Mouse (Mus musculus) ovary, postnatal 36 days (tissue): Measurements from ENCODE around the gene Mup10.
"Not testable (repeated sequence)": the region's sequence is repeated elsewhere in the genome, so short reads cannot be mapped to it uniquely, and the experiment has no call there.

Experiments used
- DNase-seq: peaks from one replicate; pipeline ENCODE4 v3.0.0; 2022; ENCODE audit warnings: low spot score, mixed read lengths

The Mup10 gene

GRCm38 (mm10) chr4:60582099-60582498 is at the start of gene Mup10:
Mup10 (minus strand) TSS chr4:60582199.
- not testable (repeated sequence) for DNase-seq
